17 mouse cellular contexts compared by ENCODE assay signal in the genomic region with DNA sequence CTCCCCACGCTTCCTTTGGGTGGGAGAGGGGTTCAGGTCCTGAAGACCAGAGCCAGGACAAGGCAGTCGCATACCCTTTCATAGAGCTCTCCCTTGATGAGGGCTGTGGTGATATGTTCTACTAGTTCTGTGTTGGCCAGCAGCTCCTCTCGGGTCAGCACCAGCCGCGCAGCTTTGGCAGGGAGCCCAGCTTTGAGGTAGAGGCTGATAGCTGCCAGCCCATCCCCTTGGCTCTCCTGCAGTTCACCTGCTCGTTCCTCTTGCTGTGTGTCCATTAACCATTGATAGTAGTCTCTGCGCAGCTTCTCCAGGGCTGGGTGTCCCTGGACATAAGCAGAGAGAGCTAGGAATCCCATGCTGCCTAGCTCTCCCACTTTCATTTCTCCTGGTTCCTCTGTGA. TPM values are rescaled to one million over a fixed set of nuclear protein-coding genes. Genes with fewer than 3 reads are reported as not detected.
DNase-seq lines count a peak whose midpoint lies in the region.
"Had no signal": no experiment of that assay in that cellular context is flagged by ENCODE, and none has a peak within 500 bp of the region (broad histone marks: within the 10 kb centered on the region; RNA-seq: fewer than 3 reads in every experiment).

No protein-coding gene starts in this region.

- DNase-seq in cerebellum, adult 18-20 months: peak; percentile 38 to 54
- no peak for DNase-seq in cerebellum, adult 11 months
- peak; percentile 50 to 58 for DNase-seq in cerebellum, postnatal 14 days
- DNase-seq in cerebellum, postnatal 4 days (ENCODE audit: low spot score in 2 of 2): no peak
- DNase-seq in heart, adult 18-20 months: peak; percentile 35 to 39
- no peak for DNase-seq in heart, adult 8-10 months (ENCODE audit: low spot score)
- DNase-seq in urinary bladder, postnatal 14 days (ENCODE audit: low spot score): peak; percentile 29
- no peak for DNase-seq in urinary bladder, postnatal 10 days (ENCODE audit: low spot score)
- DNase-seq: adrenal gland, adult 8-10 months; adrenal gland, postnatal 36 days; B cell, adult 2 months; embryo, embryonic 11 days; kidney, adult 8-10 months had no signal

RNA-seq across cellular contexts. Expression of a gene that starts 14.6 kb away (rescaled TPM):
- 1 to 10 TPM in 1 of 2 experiments, under 1 TPM in 1; 0.82 to 1.4 TPM for total RNA-seq in heart, adult 18-20 months (2021)
- 1 to 10 TPM; 1.3 to 2.5 (median 1.6) TPM for total RNA-seq in heart, adult 8-10 months (2022)

RNA-seq across cellular contexts. Expression of a gene that starts 24.8 kb away (rescaled TPM):
- total RNA-seq in heart, adult 18-20 months (2021): 10 to 100 TPM; 37.3 to 44.5 TPM
- total RNA-seq in heart, adult 8-10 months (2022): 10 to 100 TPM; 33.9 to 50.7 (median 42.3) TPM

RNA-seq across cellular contexts. Expression of a gene that starts 25.1 kb away (rescaled TPM):
- total RNA-seq in heart, adult 18-20 months (2021): not detected
- under 1 TPM in 2 of 4 experiments, not detected in 2; 0.72 to 0.87 TPM for total RNA-seq in heart, adult 8-10 months (2022)
- total RNA-seq: adrenal gland, postnatal 36 days; common myeloid progenitor, adult 5-6 weeks; G1E; gastrocnemius, adult 8-10 months; heart, postnatal 36 days had no signal

RNA-seq across cellular contexts. Expression of a gene that starts 25.4 kb away (rescaled TPM):
- 10 to 100 TPM; 74.5 to 78.3 TPM for total RNA-seq in heart, adult 18-20 months (2021)
- 10 to 100 TPM; 75.9 to 87.9 (median 81.8) TPM for total RNA-seq in heart, adult 8-10 months (2022)

RNA-seq across cellular contexts. Expression of a gene that starts 29.8 kb away (rescaled TPM):
- 1 to 10 TPM; 4.2 to 4.3 TPM for total RNA-seq in heart, adult 18-20 months (2021)
- total RNA-seq in heart, adult 8-10 months (2022): 1 to 10 TPM; 2.6 to 5.6 (median 5.2) TPM
- total RNA-seq: common myeloid progenitor, adult 5-6 weeks had no signal

Comparison
In these comparisons a context has a peak if more than half of its experiments do, and no peak if none do; other contexts are left out.
1. DNase-seq: peak in cerebellum, adult 18-20 months (2 of 2), cerebellum, postnatal 14 days (2 of 2), heart, adult 18-20 months (2 of 2) and urinary bladder, postnatal 14 days (single experiment); none in cerebellum, adult 11 months (single experiment), cerebellum, postnatal 4 days (0 of 2), heart, adult 8-10 months (single experiment) and urinary bladder, postnatal 10 days (single experiment).